Mouse (Mus musculus) embryonic fibroblast, embryonic 13.5 days (primary cell): ENCODE measurements around the gene Qrfpr.

Experiments used
- CTCF ChIP-seq: IDR thresholded peaks from 2 replicates; pipeline ENCODE4 v1.5.1; 2011; ENCODE audit warnings: mild to moderate bottlenecking, control low read depth, low read length, moderate library complexity, borderline replicate concordance; ENCODE audit not compliant: insufficient read depth
- POLR2A ChIP-seq: IDR thresholded peaks from 2 replicates; pipeline ENCODE4 v1.6.1; 2011; ENCODE audit warnings: low read depth, mild to moderate bottlenecking, control low read depth, low read length, moderate library complexity

GRCm38 (mm10) chr3:36173761-36174160 lies 48.4 kb downstream of the Qrfpr start:
- no peak for TF ChIP-seq CTCF
- TF ChIP-seq POLR2A, result no peak
